Mouse (Mus musculus) midbrain, embryonic 16.5 days (tissue): ENCODE data around the gene Cisd2. TPM values are rescaled to one million over a fixed set of nuclear protein-coding genes. Genes with fewer than 3 reads are reported as not detected.

Experiments
- polyA plus RNA-seq: library from polyadenylated mRNA; unstranded; fragments of >200 nt; fragmentation: Nextera tagmentation; extraction: Ambion mirVana; gene quantifications from 2 replicates; pipeline ENCODE4 v1.2.1, GENCODE M21; 2015

Gene Cisd2
- polyA plus RNA-seq, 1 experiment from 2014 or later = 68.8 TPM

Other genes starting within 250 kb of the Cisd2 start
- gene Cenpe, start 211.4 kb downstream of the Cisd2 start, polyA plus RNA-seq = 2.8 and 3.4 TPM in 2 replicates
- 4.0 and 4.8 TPM in 2 replicates for gene Bdh2, start 142.7 kb downstream of the Cisd2 start, polyA plus RNA-seq
- gene Slc9b2, start 116.2 kb downstream of the Cisd2 start, polyA plus RNA-seq = 1.8 and 2.9 TPM in 2 replicates
- 0.41 TPM in 1 of 2 replicates, not detected in the other for gene Slc9b1, start 75.9 kb downstream of the Cisd2 start, polyA plus RNA-seq
- 336 and 353 TPM in 2 replicates for gene Ube2d3, start 14.2 kb upstream of the Cisd2 start, polyA plus RNA-seq
- 8.4 and 8.6 TPM in 2 replicates for gene Manba, start 61.7 kb upstream of the Cisd2 start, polyA plus RNA-seq